Mouse (Mus musculus) embryonic stem cell, embryonic (primary cell): ENCODE measurements around the gene Pabpn1l.
"Not testable (repeated sequence)": the region's sequence is repeated elsewhere in the genome, so short reads cannot be mapped to it uniquely, and the experiment has no call there.

Experiments used
- CTCF ChIA-PET, 4 experiments: fragments of 300-600 bp in 2 of 4; fragments of 350-600 bp in 2 of 4; sonication (Branson Sonifier 250); formaldehyde crosslinking; loops; one replicate each; lab custom pipeline; 2022; ENCODE audit warnings: inconsistent platforms in 2 of 4; lab: Charles Lee
- POLR2A ChIA-PET, 4 experiments: fragments of 300-600 bp in 2 of 4; fragments of 350-600 bp in 2 of 4; sonication (Branson Sonifier 250); formaldehyde crosslinking; loops; one replicate each; lab custom pipeline; 2022; ENCODE audit warnings: antibody characterized with exemption in 4 of 4, inconsistent platforms in 1 of 4; lab: Charles Lee

The Pabpn1l gene

GRCm38 (mm10) chr8:122575735-122576647 is 46.5 kb downstream of the Pabpn1l start:
- ChIA-PET CTCF (interaction anchor here in 1 of 4 experiments (1.6 kb wide), 1 partner anchor 19 kb away, joined by 3 read pairs; no protein-coding TSS in a partner anchor), POLR2A (interaction anchor here (0.6 to 18.6 kb wide), 34 partner anchors 8 to 531 kb away, joined by 3 to 397 read pairs (median 6); partner anchors contain the start of genes Cdt1 (in 3 of the 4), Galns (in 2 of the 4), Trappc2l (in 2 of the 4) and Mvd (in 1 of the 4))

DNA sequence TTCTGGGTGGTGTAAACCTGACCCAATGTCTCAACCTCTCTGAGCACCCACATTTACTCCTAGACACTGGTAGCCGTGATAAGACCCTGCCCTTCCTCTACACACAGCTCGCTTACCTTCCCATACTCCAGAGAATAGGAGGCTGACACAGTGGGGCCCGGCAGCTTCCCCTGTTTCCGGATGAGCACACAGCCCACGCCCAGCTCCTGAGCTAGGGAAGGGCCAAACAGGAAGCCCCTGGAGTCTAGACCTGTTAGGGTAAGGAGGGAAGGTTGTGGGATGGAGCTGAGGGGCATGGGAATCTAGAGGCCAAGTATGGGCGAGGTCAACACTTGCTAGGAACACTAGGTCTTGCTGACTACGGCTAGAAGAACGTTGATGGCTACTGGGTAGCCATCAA is 47.3 kb downstream of the Pabpn1l start:
- ChIA-PET CTCF (interaction anchor here in 3 of 4 experiments (0.6 to 1.6 kb wide), 6 partner anchors 10 to 458 kb away, joined by 3 to 8 read pairs (median 3); no protein-coding TSS in a partner anchor), POLR2A (interaction anchor here (0.6 to 18.6 kb wide), 48 partner anchors 8 to 724 kb away, joined by 3 to 397 read pairs (median 4); partner anchors contain the start of genes Galns (in 4 of the 4), Trappc2l (in 4 of the 4), Cdt1 (in 3 of the 4) and Ctu2 (in 1 of the 4))

DNA sequence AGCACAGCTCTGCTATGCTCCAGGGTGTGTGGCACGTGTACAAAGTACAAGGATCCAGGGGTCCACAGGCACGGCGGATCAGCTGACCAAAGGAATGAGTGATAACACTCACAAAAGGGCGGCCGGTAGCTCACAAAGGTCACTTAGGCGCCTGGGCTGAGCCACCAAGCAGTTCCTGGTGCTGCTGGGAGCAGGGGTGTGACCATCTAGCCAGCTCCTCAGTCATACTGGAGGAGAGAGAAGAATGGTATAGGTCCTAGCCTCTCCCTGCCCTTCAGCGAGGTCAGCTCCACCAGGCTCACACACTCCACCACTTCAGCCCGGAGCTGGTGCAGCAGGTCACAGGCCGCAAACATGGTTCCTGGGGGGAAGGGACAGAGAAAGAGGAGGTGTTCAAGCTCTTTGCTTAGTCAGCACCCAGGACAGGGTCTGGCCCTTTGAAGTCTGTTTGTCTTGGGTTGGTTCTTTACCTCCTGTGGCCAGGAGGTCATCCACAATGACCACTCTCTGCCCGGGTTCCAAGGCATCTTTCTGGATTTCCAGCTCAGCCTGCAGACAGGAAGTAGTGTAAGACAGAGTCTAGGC is 47.8 kb downstream of the Pabpn1l start:
- ChIA-PET POLR2A (interaction anchor here (0.5 to 18.6 kb wide), 58 partner anchors 7 to 723 kb away, joined by 3 to 397 read pairs (median 4); partner anchors contain the start of genes Galns (in 4 of the 4), Trappc2l (in 4 of the 4), Cdt1 (in 2 of the 4) and Ctu2 (in 1 of the 4)), CTCF (interaction anchor here in 3 of 4 experiments (0.6 to 1.6 kb wide), 7 partner anchors 10 to 458 kb away, joined by 3 to 8 read pairs (median 3); partner anchors contain the start of gene Piezo1 (in 1 of the 3))

- ChIA-PET CTCF (interaction anchor here in 2 of 4 experiments (0.6 to 1.0 kb wide), 4 partner anchors 9 to 52 kb away, joined by 3 to 8 read pairs (median 4); partner anchors contain the start of gene Piezo1 (in 1 of the 2)), POLR2A (interaction anchor here (0.6 to 18.6 kb wide), 55 partner anchors 7 to 723 kb away, joined by 3 to 397 read pairs (median 4); partner anchors contain the start of genes Cdt1 (in 2 of the 4), Galns (in 2 of the 4), Trappc2l (in 2 of the 4) and Ctu2 (in 1 of the 4))
These were observed 48.3 kb downstream of the Pabpn1l start for GRCm38 (mm10) chr8:122574264-122574663.

GRCm38 (mm10) chr8:122573577-122573976 is 49.0 kb downstream of the Pabpn1l start:
- POLR2A ChIA-PET, result interaction anchor here (0.6 to 18.6 kb wide), 23 partner anchors 6 to 612 kb away, joined by 3 to 397 read pairs (median 7); partner anchors contain the start of genes Cdt1 (in 2 of the 4), Dpep1 (in 1 of the 4), Galns (in 1 of the 4) and Mvd (in 1 of the 4)
- CTCF ChIA-PET, result no interaction called here

DNA sequence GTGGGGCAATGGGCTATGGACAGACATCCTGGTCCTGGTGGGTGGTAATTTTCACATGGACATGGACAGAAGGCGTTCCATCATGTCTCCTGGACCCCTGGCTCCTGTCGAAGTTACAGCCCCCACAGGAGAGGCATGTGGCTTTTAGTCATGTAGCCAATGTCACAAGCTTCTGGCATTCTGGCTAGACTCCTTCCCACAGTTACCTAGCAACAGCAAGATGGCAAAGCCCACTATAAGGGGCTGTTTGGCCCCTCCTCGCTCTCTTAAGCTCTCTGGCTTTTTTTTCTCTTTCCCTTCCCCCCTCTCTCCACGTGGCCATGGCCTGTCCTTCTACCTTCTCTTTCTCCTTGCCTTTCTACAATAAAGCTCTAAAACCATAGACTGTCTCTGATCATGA is 49.4 kb downstream of the Pabpn1l start:
- CTCF ChIA-PET, result not testable (repeated sequence)
- POLR2A ChIA-PET, result interaction anchor here (0.6 to 18.6 kb wide), 16 partner anchors 8 to 298 kb away, joined by 3 to 397 read pairs (median 7); partner anchors contain the start of genes Cdt1 (in 1 of the 4), Galns (in 1 of the 4), Mvd (in 1 of the 4) and Piezo1 (in 1 of the 4)

DNA sequence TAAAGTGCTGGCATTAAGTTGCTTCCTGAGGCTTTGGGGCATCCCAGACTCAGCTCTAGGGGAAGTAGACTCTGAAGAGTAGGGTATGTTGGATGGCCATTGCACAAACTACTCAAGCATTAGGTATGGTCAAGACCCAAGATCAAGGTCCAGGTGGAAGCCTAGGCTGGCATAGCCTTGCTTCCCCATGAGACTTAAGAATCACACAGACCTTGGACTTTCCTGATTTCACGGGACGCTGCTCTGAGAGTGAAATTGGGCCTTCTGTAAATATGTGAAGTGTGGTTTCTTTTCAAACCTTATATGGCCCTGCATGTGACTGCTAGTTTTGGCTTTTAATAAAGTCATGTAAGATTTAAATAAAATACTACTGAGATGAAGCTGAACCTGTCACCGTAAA is 49.8 kb downstream of the Pabpn1l start:
- CTCF ChIA-PET, result no interaction called here
- POLR2A ChIA-PET, result interaction anchor here in 2 of 4 experiments (0.9 to 18.6 kb wide), 16 partner anchors 7 to 141 kb away, joined by 3 to 397 read pairs (median 6); partner anchors contain the start of genes Cdt1 (in 1 of the 2), Galns (in 1 of the 2), Mvd (in 1 of the 2) and Piezo1 (in 1 of the 2)

GRCm38 (mm10) chr8:122571750-122572267 is 50.7 kb downstream of the Pabpn1l start:
- ChIA-PET POLR2A (interaction anchor here in 3 of 4 experiments (0.6 to 18.6 kb wide), 16 partner anchors 11 to 565 kb away, joined by 3 to 397 read pairs (median 6); partner anchors contain the start of genes Galns (in 1 of the 3), Mvd (in 1 of the 3), Piezo1 (in 1 of the 3) and Rnf166 (in 1 of the 3)), CTCF (interaction anchor here in 1 of 4 experiments (1.8 kb wide), 1 partner anchor 13 kb away, joined by 4 read pairs; no protein-coding TSS in a partner anchor)

GRCm38 (mm10) chr8:122571153-122571552 is 51.4 kb downstream of the Pabpn1l start:
- POLR2A ChIA-PET, result interaction anchor here in 3 of 4 experiments (0.6 to 18.6 kb wide), 13 partner anchors 7 to 564 kb away, joined by 3 to 397 read pairs (median 26); partner anchors contain the start of genes Aprt (in 1 of the 3), Galns (in 1 of the 3), Piezo1 (in 1 of the 3) and Trappc2l (in 1 of the 3)
- CTCF ChIA-PET, result interaction anchor here in 2 of 4 experiments (0.5 to 1.8 kb wide), 2 partner anchors 12 to 570 kb away, joined by 3 to 4 read pairs; no protein-coding TSS in a partner anchor

GRCm38 (mm10) chr8:122569996-122570395 is 52.5 kb downstream of the Pabpn1l start:
- CTCF ChIA-PET, result interaction anchor here in 1 of 4 experiments (1.8 kb wide), 1 partner anchor 11 kb away, joined by 4 read pairs; no protein-coding TSS in a partner anchor
- POLR2A ChIA-PET, result interaction anchor here in 3 of 4 experiments (0.7 to 18.6 kb wide), 19 partner anchors 9 to 535 kb away, joined by 3 to 397 read pairs (median 9); partner anchors contain the start of genes Galns (in 2 of the 3), Mvd (in 2 of the 3), Piezo1 (in 2 of the 3) and Trappc2l (in 2 of the 3)
